Mouse (Mus musculus) myocyte (in vitro differentiated cells): ENCODE measurements at regions not wholly inside any gene's neighbourhood (a gene's known extent, or its start where the extent isn't known, plus 50 kb on each side); places are given as distances from the start of the nearest gene placed in this dataset.
A peak's percentile ranks its signal among the peaks of the same experiment; 100 is the strongest.

Source experiments
- H3K27me3 ChIP-seq: one replicate; pipeline ENCODE4 v1.6.1; 2011; ENCODE audit not compliant: control insufficient read depth, insufficient read depth, insufficient read length
- H3K36me3 ChIP-seq: one replicate; pipeline ENCODE4 v1.6.1; 2011; ENCODE audit not compliant: control insufficient read depth, insufficient read depth
- H3K4me2 ChIP-seq: one replicate; pipeline ENCODE4 v1.6.1; 2011; ENCODE audit warnings: low read depth, control low read depth
- H3K4me3 ChIP-seq: one replicate; pipeline ENCODE4 v1.5.1; 2011; ENCODE audit warnings: mild to moderate bottlenecking, control low read depth, moderate library complexity
- H3K79me2 ChIP-seq: one replicate; pipeline ENCODE4 v1.6.1; 2011; ENCODE audit not compliant: control insufficient read depth, insufficient read depth
- H3ac ChIP-seq: one replicate; pipeline ENCODE4 v1.6.1; 2011; ENCODE audit not compliant: control insufficient read depth, insufficient read length
- CEBPB ChIP-seq: IDR thresholded peaks from 2 replicates; pipeline ENCODE4 v1.6.1; 2011; ENCODE audit warnings: mild to moderate bottlenecking, moderate library complexity; ENCODE audit not compliant: poor library complexity, insufficient read depth, severe bottlenecking
- E2F4 ChIP-seq: IDR thresholded peaks from one replicate; pipeline ENCODE4 v1.6.1; 2011; ENCODE audit warnings: mild to moderate bottlenecking, control low read depth, moderate library complexity; ENCODE audit not compliant: insufficient read depth
- MAX ChIP-seq: IDR thresholded peaks from one replicate; pipeline ENCODE4 v1.6.1; 2011; ENCODE audit warnings: low read depth, mild to moderate bottlenecking, control low read depth
- MYOD1 ChIP-seq, 3 experiments: IDR thresholded peaks; one replicate each; pipeline ENCODE4 v1.6.1; 2011; ENCODE audit warnings: control low read depth in 2 of 3, low read depth in 2 of 3, mild to moderate bottlenecking in 2 of 3, moderate library complexity in 1 of 3; ENCODE audit not compliant: insufficient read length in 2 of 3, control insufficient read depth in 1 of 3
- MYOG ChIP-seq, 3 experiments: IDR thresholded peaks; one replicate each; pipeline ENCODE4 v1.6.1; 2011; ENCODE audit warnings: control low read depth in 2 of 3, low read depth in 2 of 3, mild to moderate bottlenecking in 2 of 3; ENCODE audit not compliant: insufficient read length in 2 of 3, control insufficient read depth in 1 of 3, insufficient read depth in 1 of 3
- POLR2A ChIP-seq: IDR thresholded peaks from one replicate; pipeline ENCODE4 v1.6.1; 2011; ENCODE audit warnings: low read depth, mild to moderate bottlenecking, control low read depth, moderate library complexity; ENCODE audit not compliant: insufficient read length
- POLR2AphosphoS2 ChIP-seq: IDR thresholded peaks from one replicate; pipeline ENCODE4 v1.6.1; 2011; ENCODE audit warnings: low read depth, control low read depth; ENCODE audit not compliant: insufficient read length
- REST ChIP-seq: IDR thresholded peaks from one replicate; pipeline ENCODE4 v1.6.1; 2011; ENCODE audit warnings: mild to moderate bottlenecking, control low read depth, moderate library complexity; ENCODE audit not compliant: insufficient read depth, insufficient read length
- SRF ChIP-seq: IDR thresholded peaks from one replicate; pipeline ENCODE4 v1.6.1; 2011; ENCODE audit warnings: low read depth; ENCODE audit not compliant: control insufficient read depth, insufficient read length
- TCF12 ChIP-seq: IDR thresholded peaks from one replicate; pipeline ENCODE4 v1.6.1; 2011; ENCODE audit warnings: mild to moderate bottlenecking, control low read depth; ENCODE audit not compliant: poor library complexity, insufficient read depth, severe bottlenecking
- TCF3 ChIP-seq: IDR thresholded peaks from one replicate; pipeline ENCODE4 v1.6.1; 2011; ENCODE audit warnings: low read depth, control low read depth; ENCODE audit not compliant: insufficient read length
- USF1 ChIP-seq: IDR thresholded peaks from one replicate; pipeline ENCODE4 v1.6.1; 2011; ENCODE audit warnings: low read depth, mild to moderate bottlenecking, control low read depth, moderate library complexity

DNA sequence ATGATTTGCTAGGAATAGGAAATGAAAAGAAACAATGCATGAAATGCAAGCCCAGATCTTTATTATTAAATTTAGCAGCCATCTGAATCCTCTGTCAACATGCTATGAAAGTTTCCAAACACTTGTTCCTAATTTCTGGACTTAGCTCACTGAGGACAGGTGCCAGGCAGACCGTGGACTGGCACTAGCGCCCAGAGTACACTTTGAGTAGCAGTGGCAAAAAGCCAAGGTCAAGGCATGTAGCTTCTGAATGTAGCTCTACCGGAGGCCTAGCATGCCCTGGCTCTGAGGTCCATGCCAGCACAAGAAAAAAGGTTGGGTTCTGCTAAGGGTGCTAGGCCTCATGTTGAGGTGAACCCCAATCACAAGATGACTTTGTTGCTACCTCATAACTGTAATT is 408.9 kb downstream of the H2al1j start:
- Histone ChIP-seq H3K4me3 (no peak overlapping the region), H3K36me3 (no peaks in the 10 kb centered on the region), H3K79me2 (no peaks in the 10 kb centered on the region), H3K4me2 (no peak overlapping the region), H3K27me3 (no peaks in the 10 kb centered on the region), H3ac (no peak overlapping the region)
- no peak for TF ChIP-seq REST
- no peak for TF ChIP-seq TCF3
- no peak for TF ChIP-seq TCF12
- TF ChIP-seq MYOD1 (IDR thresholded peaks at IDR 0.05; ENCODE audit: control insufficient read depth in 1 of 3, insufficient read length in 2 of 3, low read depth in 2 of 3): peak in 1 of 3 experiments; percentile 45
- no peak for TF ChIP-seq POLR2A
- TF ChIP-seq E2F4: no peak
- no peak for TF ChIP-seq SRF

- Histone ChIP-seq H3K36me3 (no peaks in the 10 kb centered on the region), H3ac (no peak overlapping the region), H3K79me2 (no peaks in the 10 kb centered on the region), H3K4me2 (no peak overlapping the region), H3K27me3 (no peaks in the 10 kb centered on the region), H3K4me3 (no peak overlapping the region)
- TF ChIP-seq MAX: no peak
- TF ChIP-seq MYOG (IDR thresholded peaks at IDR 0.05; ENCODE audit: control insufficient read depth in 1 of 3, insufficient read depth in 1 of 3, insufficient read length in 2 of 3, low read depth in 2 of 3): peak in 2 of 3 experiments; percentile 38 to 65
- TF ChIP-seq TCF12: no peak
- peak in 2 of 3 experiments; percentile 61 to 72 for TF ChIP-seq MYOD1 (IDR thresholded peaks at IDR 0.05; ENCODE audit: control insufficient read depth in 1 of 3, insufficient read length in 2 of 3, low read depth in 2 of 3)
These were observed 411.9 kb downstream of the H2al1j start for GRCm38 (mm10) chrX:11739565-11739964.

DNA sequence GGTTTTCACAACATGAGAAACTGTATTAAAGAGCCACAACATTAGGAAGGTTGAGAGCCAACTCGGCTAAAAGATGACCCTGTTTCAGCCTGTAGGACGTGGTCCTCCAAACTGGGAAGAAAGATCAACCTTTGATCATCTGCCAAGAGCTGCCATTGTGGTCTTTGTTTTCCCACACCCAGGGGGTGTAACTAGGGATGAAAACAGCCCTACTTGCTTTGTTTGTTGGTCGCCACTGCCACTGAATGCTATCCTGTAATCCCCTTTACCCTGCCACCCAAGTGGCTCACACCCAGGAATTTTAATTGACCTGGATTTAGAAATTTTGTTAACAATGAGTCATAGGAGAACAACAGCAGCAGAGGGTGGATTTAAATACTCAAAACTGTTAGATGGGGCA is 414.2 kb downstream of the Bcor start:
- no peak overlapping the region for H3K4me2 ChIP-seq
- no peak for TF ChIP-seq SRF
- H3K36me3 ChIP-seq: no peaks in the 10 kb centered on the region

DNA sequence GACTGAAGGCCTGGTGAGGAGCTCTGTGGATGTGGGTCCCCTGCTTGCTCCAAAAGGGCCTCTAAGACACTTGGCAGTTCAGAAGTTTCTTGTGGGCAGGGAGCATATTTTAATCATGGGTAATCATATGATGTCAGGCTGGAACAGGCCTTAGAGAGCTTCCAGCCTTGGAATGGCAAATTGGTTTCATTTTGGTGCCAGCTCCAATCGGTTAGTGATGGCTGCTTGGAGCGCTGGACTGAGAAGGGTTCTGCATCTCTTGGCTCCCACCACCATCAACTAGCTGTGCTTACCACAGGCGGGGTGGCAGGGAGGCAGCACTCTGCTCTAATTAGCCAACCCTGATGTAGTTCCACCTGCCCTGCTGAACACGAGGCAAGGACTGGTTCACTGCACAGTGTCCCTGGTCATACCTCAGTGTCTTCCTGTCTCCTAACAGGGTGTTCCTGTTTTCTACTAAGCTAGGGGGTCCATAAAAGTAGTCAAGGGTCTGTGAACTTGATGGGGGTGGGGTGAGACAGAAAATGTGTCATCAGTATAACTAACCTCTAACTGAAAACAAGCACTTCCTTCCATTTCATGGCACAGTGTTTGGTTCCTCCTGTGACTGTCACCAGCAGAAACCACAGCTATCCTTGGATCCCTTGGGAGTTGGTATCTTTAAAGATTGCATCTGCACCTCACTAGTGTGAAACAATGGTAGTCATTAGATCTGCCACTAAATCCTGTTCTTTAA is 412.6 kb downstream of the Bcor start:
- no peaks in the 10 kb centered on the region for H3K36me3 ChIP-seq
- TF ChIP-seq MYOG (IDR thresholded peaks at IDR 0.05; ENCODE audit: control insufficient read depth in 1 of 3, insufficient read depth in 1 of 3, insufficient read length in 2 of 3, low read depth in 2 of 3): no peak
- TF ChIP-seq MAX: no peak
- TF ChIP-seq USF1: no peak
- TF ChIP-seq CEBPB: no peak
- TF ChIP-seq TCF3: no peak
- no peak for TF ChIP-seq POLR2A
- no peak for TF ChIP-seq MYOD1 (IDR thresholded peaks at IDR 0.05; ENCODE audit: control insufficient read depth in 1 of 3, insufficient read length in 2 of 3, low read depth in 2 of 3)
- TF ChIP-seq REST: no peak
- TF ChIP-seq SRF: no peak
- no peak for TF ChIP-seq TCF12
- no peak for TF ChIP-seq POLR2AphosphoS2
- TF ChIP-seq E2F4: no peak
- no peaks in the 10 kb centered on the region for H3K79me2 ChIP-seq

More for the DNA sequence above, 414.2 kb downstream of the Bcor start:
- Histone ChIP-seq H3K27me3 (no peaks in the 10 kb centered on the region), H3K4me3 (no peak overlapping the region), H3K79me2 (no peaks in the 10 kb centered on the region), H3ac (no peak overlapping the region)

DNA sequence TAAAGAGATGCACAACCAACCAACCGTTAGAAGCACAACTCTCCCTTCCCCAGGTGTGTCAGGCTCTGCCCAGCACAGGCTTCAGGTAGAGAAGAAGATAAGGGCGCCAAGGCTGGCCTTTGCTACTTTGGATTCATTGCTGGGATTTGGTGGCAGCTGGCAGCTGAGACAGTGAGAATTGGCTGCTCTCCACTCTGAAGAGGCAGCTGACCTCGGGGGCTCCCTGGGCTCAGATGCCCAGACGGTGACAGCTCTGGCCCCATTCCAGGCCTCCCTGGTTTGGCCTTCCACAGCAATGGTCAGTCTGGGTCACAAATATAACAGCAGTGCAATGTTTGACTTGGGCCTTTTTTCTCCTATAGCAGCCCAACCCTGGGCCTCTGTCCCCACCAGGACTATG is 411.9 kb downstream of the Bcor start:
- Histone ChIP-seq H3K79me2 (no peaks in the 10 kb centered on the region), H3K4me2 (peak overlapping the region; percentile 75), H3ac (no peak overlapping the region), H3K4me3 (no peak overlapping the region), H3K27me3 (no peaks in the 10 kb centered on the region), H3K36me3 (no peaks in the 10 kb centered on the region)
- no peak for TF ChIP-seq CEBPB
- no peak for TF ChIP-seq E2F4
- TF ChIP-seq USF1: no peak
- no peak for TF ChIP-seq REST
- TF ChIP-seq TCF12: peak; percentile 28
- TF ChIP-seq MAX: no peak
- peak; percentile 50 to 92 (median 59) for TF ChIP-seq MYOG (IDR thresholded peaks at IDR 0.05; ENCODE audit: control insufficient read depth in 1 of 3, insufficient read depth in 1 of 3, insufficient read length in 2 of 3, low read depth in 2 of 3)
- no peak for TF ChIP-seq POLR2AphosphoS2
- TF ChIP-seq SRF: no peak
- peak; percentile 19 to 88 (median 80) for TF ChIP-seq MYOD1 (IDR thresholded peaks at IDR 0.05; ENCODE audit: control insufficient read depth in 1 of 3, insufficient read length in 2 of 3, low read depth in 2 of 3)
- TF ChIP-seq POLR2A: no peak

More for the DNA sequence above, 412.6 kb downstream of the Bcor start:
- Histone ChIP-seq H3K27me3 (no peaks in the 10 kb centered on the region), H3K4me2 (peak overlapping the region; percentile 75), H3K4me3 (no peak overlapping the region), H3ac (no peak overlapping the region)
